Mouse (Mus musculus) bone marrow, adult 2 months (tissue): ENCODE data around the gene Ckap5.

Experiments
- CTCF ChIP-seq: fragments of 200-500 bp; IDR thresholded peaks from 2 replicates; pipeline ENCODE4 v1.5.1; 2011; ENCODE audit warnings: low read length, control low read depth; ENCODE audit not compliant: control insufficient read depth, insufficient read depth
- POLR2A ChIP-seq: fragments of 200-500 bp; IDR thresholded peaks from 2 replicates; pipeline ENCODE4 v1.6.1; 2011; ENCODE audit warnings: low read depth, mild to moderate bottlenecking, control low read depth, low read length, borderline replicate concordance; ENCODE audit not compliant: control insufficient read depth

GRCm38 (mm10) chr2:91600475-91600874 lies 73.9 kb downstream of the Ckap5 start:
- TF ChIP-seq CTCF (no peak), POLR2A (no peak)
